Mouse (Mus musculus): ENCODE measurements at regions not wholly inside any gene's neighbourhood (a gene's known extent, or its start where the extent isn't known, plus 50 kb on each side); places are given as distances from the start of the nearest gene placed in this dataset.

DNA sequence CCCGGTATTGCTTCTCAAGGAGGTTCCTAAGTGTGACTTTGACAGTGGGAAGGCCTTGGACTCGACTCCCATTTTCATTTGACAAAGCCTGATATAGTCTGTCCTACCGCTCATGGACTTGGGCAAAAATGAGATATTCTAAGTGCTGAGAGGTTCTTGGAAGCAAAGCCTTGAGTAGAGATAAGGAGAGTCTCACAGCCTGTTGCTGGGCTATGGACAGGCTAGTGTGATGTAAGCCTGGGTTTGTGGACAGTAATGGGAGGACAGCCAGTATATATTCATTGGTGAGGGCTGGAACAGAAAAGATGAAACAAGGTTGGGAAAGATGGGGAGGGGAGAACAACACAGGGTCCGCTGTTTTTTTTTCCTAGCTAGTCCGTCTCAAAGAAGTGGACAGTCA lies 228.0 kb downstream of the Wdr11 start:
- DNase-seq: no peak

DNA sequence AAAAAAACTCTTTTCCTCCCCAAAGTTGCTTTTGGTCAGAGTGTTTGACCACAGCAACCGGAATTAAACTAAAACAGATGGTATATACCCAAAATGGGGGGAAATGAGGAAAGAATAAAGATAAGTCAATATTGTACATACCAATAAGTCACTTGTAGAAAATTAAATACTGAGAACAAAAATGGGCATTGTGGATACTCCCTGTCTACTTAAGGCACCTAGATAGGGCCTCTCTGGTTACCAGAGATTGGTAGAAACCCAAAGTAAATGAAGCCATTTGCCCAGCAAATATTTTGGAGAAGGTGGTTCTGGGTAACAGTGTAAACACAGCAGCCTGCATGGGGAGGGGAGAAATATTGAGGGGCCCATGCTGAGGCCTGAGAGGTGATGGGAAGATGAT lies 237.3 kb downstream of the Wdr11 start:
- DNase-seq: no peak

DNA sequence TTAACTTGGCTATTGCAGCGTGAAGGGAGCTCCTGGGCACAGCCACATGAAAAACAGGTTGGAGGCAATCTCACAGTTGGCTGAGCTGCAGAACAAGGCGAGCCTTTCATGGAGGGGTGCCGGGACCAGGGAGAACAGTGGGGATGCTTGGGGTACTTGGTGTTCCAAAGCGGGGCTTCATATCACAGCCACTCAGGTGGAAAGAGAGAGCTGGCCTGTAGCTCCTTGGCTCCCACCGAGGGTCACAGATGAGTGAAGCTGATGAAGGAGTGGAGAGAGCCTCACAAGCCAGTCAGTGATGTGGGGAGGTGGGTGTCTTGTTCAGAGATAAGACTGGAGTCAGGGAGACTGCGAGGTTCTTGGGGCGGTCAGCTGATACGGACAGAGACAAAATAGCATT lies 241.2 kb downstream of the Wdr11 start:
- no peak for DNase-seq

DNA sequence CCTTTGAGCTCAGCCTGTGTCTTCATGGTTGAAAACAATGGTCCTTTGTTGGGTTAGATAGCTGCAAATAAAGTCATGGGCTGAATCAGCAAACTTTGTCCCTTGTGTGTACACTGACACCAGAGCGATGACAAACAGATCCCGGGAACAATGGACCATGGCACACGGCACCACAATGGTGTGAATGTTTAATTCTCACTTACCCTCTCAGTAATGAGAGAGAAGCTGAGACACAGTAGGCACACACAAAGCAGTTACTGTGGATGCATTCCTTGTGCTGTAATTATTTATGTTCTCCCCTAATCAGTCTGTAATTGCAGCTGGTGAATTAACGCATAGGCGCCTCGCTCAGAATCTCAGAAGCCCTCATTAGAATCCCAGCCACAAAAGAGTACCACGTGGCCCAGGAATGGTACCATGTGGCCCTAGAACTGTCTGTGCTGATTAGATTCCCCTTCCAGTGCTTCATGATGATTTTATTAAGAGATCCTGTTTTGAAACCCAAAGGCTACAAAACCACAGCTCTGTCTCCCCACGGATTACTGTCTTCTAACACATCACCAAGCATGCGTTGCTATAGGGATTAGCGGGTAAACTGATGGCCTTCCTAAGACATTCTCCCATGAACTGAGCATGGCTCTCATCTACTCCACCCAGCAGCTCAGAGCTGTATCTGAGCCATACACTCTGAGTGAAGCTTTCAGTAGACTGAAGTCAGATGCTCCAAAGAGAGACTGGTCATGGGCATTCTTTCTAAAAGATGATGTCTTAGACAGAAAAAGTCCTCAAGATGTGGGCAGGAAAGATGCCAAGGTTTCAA lies 250.8 kb downstream of the Wdr11 start:
- DNase-seq: no peak

DNA sequence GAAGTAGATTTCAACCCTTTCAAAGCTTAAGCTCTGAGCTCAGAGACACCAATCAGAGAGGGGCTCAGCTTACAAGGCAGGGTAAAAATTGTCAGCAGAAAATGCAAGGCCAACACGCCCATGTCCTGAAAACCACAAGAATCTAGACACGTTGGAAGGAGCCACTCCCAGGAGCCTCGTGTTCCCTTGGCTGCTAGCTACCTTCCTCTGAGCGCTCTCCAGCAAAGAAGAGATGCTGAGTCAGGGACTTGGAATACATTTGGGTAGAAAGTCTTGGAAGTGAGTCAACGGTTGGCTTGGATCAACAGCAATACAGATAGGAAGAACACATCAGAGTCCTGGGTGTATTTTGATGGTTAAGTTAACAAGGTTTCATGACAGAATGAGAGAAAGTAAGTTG lies 255.5 kb downstream of the Wdr11 start:
- no peak for DNase-seq

DNA sequence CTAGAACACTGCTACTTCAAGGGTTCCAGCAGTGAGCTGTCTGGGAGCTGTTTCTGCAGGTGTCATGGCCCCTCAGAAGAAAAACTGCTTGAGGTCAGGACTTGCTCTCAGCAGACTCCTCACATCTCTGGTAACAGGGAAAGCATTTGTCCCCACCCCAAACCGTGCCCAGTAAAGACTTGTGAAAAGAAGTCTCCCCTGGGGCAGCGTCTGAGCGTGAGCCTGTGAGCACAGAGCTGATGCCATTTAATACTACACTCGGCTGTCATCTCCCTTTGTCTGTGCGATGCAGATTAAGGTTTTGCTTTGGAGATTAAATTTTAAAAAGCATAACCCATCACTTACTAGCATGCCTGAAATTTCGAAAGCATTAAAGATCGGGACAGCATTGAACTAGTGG lies 261.9 kb downstream of the Wdr11 start:
- DNase-seq: no peak

DNA sequence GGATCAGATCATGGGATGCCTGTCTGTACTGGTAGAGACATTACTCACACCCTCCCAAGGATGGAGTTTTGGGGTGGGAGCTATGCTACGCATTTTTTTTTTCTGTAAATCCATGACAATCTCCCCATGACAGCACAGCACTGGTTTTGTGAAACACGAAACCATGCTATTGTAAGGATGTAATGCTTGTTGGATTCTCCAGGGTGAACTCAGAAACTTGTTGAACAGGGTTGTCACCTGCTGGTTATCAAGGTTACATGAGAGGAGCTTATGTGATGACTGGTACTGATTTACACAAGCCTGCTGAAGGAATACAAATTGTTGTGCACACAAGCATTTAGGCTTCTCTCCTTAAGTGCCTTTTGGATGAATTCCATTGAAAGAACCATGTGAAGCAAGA lies 263.3 kb downstream of the Wdr11 start:
- DNase-seq: no peak

DNA sequence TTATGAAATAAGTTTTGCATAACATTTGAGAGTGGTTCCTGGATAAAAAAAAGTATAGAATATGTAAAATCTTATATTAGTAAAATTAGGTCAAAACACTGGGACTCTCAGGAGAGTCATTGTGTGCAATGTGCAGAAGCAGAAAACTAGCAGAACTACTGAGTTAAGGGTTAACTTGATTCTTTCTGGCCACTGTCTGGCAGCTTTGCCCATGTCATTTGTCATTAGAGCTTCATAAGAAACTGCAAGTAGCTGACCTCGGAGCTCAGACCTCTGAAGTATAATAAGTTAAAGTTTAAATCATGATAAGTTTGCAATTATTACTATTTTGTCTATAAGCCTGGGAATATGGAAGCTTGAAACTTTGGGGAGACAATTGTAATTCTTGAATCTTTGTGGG lies 271.3 kb downstream of the Wdr11 start:
- no peak for DNase-seq

DNA sequence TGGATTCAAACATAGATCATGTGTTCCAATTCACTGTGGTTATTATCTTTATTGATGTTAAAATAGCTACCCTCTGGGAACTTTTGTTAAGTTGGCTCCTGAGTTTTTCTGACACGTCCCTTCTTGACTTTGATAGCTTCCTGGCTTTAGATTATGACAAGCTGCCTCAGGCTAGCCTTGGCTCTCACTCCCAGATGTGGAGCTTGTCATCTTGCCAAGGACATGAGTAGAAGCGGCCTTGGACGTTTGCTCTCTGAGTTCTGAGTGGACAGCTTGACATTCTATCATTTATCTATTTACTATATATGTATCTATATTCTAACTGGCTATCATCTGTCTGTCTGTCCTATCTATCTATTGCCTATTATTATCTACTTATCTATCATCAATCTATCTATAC lies 273.9 kb downstream of the Wdr11 start:
- no peak for DNase-seq

DNA sequence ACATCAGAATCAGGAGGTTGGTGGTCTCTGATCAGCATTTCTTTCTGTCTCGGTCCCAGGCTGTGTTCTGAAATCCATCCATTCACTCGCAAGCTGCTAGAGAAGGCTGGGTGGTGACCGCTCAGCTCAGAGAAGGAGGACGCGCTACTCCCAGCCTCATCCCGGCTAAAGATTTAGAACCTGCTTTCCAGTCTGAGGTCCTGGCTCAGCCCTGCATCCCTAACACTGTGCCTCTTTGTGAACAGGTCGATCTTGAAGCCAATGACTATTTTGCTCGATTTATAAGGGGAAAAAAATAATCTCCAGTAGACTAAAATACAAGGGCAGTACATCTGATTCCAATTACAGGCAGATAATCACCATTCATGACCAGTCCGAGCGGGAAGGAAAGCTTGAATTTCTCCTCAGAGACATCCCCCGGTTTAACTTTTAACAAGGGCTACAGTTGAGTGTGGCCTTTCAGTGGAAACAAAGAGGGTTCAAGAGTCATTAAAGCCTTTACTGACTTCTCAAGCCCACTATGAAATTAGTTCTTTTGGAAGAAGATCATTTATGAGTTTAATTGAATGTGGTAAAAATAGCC lies 280.6 kb downstream of the Wdr11 start:
- no peak for DNase-seq

DNA sequence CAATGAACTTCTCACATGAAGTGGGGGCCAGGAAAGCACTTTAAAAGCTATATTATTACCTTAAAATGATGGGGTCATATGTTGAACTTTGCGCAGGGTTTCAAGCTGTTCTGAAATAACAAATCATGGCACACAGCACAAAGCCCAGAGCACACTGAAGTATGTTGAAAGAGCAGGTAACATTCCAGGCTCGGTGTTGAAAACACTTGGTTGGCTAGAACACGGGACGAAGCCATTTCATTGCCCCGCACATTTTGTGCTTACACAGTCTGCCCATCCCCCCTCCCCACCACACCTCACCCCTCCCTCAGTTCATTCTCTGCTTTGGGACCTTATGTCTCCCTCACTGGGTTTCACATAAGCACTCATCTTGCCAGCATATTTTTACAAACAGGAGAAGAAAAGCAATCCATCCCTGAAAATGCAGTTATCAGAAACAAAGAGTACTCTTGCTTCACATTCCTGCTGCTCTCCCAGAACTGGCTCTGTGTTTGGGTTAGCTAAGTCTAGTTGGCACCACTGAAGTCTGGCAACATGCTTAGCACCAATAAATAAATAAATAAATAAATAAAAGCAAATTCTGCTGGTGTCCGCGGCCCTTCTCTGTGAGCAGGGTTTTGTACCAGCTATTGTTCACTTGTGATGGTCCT lies 284.7 kb downstream of the Wdr11 start:
- DNase-seq: no peak

DNA sequence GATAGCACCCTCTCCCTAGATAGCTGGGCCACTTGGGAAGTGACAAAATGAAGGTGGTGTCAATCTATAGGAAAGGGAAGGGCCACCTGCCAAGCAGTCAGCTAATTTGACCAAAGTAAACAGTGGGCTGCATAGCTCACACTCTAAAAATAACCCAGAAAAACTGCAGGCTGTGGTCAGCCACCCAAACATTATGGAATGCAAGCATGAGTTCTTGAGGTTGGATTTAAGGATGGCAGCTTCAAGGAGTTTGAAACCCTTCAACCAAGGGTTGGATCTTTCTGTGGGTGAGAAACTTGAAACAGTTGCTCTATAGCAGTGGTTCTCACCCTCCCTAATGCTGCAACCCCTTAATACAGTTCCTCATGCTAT lies 285.2 kb downstream of the Wdr11 start:
- no peak for DNase-seq

DNA sequence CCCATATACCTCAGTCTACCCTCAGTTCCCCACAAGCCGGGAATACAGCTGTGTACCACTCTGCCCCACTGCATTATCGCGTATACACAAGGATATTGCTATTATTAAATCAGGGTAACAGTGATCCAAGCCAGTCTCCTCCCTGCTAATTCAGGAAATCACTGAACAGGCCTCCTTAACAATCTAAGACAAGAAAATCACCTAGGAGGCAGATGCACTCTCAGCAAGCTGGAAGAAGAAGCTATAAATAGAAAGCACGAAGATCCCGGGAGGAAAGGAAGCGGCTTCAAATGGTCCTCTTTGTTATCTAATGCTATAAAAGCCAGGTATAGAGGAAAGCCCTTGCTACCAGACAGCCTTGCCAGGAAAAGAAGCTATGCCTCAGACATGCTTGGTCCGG lies 304.6 kb downstream of the Wdr11 start:
- no peak for DNase-seq

DNA sequence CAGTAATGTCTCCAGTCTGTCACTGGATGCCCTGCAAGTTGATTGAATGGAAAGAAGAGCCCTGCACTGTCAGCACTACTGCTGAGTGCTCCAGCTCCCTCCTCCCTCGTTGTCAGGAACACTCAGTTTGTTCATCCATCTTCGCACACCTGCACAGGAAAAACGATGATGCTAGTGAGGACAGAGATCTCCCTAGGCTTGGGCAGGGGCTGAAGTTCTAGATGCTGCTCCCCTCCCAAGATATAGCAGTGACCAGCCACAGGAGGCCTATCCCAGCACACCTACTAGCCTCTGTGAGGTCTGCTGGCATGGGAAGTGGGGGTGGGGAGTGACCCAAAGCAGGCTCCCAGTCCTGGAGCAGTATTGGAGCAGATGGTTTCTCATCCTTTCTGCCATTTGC lies 305.8 kb downstream of the Wdr11 start:
- DNase-seq: no peak

DNA sequence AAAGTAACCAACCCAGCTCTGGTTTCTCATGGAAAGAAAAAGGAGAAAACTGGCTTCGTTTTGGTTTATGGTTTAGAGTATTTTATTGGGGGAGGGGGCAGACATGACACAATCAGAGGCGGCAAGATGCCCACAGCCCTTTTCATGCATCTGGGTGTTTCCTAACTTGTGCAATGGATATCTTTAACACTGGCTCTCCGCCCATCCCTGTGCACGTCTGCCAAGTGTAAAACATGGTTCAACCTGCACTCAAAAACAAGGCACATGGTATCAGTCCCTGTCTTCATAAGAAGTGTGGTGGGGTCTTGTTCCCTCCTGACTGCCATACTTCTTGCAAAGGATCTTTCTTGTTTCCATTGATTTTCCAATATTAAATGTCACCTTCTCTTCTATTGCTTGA lies 310.6 kb downstream of the Wdr11 start:
- no peak for DNase-seq

DNA sequence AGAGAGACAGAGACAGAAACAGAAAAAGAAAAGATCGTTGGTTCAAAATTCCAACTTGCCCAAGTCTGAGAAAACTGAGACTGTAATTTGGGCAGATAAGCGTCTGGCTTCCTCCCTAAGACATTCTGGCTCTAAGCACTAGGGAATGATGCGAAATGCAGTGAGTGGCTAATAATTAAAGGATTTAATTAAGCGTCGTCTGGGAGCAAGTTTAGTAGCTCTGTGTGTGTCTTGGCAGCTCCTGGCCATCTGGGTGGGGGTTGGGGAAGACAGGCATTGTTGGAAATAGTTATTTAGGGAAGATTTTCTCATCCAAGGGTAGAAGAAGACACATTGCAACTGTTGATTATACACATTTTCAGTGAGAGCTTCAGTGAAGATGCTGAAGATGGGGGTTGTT lies 311.5 kb downstream of the Wdr11 start:
- DNase-seq: no peak

DNA sequence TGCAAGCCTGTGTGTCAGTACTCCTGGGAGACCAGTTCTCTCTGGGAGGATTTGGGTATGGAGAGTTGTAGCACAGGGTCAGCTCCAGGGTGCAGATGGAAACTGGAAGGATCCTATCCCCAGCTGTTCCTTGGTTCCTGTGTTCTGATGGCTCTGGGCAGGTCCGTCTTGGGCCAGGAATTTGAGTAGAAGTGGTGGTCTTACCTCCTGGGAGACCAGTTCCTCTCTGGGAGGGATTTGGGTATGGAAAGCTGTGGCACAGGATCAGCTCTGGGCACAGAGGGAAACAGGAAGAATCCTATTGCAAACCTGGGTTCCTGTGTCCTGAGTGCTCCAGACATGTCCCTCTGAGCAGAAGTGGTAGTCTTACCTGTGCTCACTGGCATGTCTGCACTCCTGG lies 314.5 kb downstream of the Wdr11 start:
- no peak for DNase-seq

DNA sequence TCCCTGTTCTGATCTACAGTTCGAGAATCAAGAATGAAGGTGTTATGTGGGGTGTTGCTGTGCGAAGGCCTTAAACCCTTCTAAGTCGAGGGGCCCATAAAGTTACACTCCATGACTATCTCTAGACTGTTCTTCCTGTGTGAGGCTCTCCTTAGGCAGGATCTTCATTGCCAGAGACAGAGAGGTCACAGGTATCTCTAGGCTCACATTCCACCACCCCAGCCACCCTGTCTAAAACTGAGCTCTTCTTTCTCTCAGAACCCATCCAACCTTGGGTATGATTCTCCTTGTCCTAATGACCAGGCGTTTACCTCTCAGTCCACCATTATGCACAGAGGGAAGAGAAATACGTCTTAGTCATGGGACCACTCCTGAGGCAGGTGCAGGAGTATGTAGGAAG lies 317.2 kb downstream of the Wdr11 start:
- no peak for DNase-seq

DNA sequence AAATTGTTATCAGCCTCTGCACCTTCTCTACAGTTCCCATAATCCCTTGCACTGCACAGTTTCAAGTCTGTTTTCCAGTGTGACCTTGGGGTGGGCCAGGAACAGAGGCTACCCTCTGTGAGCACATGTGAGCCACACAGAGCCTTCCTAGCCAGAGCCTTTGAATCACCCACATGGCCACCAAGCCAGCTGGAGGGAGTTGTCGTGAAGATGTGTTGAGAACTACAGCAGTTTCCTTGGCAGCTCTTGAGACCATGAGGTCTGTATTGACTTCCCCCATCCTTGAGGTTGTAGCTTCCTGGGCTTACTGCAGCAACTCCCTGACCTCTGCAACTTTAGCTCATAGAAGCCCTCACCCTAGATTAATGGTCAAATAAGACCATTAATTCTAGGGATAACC lies 318.1 kb downstream of the Wdr11 start:
- DNase-seq: no peak

DNA sequence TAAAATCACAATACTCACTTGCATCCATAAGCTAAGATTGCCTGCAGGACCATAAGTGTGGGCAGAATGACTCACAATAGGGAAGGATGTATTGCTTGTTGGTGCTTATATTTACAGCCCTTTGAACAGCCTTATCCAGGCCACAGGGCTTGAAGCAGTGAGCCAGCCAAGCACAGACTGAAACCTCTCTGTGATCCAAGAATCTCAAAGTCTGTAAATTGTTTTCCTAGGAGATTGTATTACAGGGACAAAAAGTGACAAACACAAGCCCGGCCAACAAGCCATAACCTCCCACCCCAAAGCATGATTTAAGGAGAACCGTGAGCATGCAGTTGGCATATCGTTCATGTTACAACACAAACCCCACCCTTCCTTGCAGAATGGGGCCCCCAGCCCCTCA lies 319.2 kb downstream of the Wdr11 start:
- DNase-seq: no peak

DNA sequence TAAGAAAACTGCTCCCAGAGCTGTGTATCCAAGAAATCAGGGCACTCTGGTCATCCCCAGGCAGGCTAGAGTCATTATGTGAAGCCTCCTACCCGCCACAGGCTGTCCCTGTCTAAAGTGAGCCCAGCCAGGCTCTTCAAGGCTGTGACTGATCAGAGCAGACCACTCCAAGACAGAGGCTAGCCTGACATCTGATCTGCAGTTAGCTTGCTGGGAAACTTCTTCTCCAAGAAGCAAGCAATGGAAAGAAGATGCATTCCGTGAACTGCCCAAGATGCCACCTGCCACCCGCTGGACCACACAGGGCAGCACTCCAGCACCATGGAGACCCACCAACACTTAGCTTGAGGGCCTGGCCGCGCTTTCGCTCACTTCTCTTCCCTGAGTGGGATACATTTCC lies 323.2 kb downstream of the Wdr11 start:
- no peak for DNase-seq

DNA sequence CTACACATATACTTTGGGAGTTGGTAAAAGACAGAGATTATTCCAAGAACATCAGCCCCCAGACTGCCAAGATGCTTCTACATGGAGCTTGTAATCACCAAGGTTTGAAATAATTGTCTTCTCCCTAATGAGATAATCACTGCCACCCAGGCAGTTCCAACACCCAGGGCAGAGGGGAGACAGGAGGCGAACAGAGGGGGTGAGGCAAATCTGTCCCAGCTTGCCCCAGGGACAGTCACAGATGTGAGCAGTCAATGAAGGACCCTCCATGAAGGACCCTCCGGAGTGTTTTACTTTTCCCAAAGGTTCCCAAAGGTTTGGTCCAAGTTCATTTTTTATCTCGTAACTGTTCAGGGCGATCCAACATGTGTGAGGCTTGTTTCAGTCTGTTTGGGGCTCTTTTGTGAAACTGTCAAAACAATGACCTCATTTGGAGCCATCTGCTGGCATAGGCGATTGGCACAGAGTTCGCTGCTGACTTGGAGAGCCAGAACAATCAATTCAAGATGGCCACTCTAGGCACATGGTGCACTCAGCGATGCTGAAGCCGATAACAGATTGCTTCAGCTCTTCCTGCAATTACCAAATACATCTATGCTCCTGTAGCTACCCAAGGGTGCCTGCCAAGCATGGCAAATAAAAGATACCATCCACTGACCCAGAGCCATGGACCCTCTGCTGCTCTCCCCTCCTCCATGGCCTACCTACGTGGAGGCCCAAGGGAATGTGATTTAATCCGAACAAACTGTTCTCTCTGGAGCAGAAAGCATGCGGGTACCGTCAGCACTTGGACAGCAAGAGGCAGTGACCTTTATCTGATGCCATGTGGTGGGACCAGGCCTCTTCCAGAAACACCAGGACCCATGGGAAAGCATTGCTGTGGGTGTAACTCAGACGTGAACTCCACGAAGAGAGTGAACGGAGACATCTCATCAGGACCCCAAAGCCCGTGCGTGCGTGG lies 326.9 kb downstream of the Wdr11 start:
- DNase-seq: peak; percentile 9

DNA sequence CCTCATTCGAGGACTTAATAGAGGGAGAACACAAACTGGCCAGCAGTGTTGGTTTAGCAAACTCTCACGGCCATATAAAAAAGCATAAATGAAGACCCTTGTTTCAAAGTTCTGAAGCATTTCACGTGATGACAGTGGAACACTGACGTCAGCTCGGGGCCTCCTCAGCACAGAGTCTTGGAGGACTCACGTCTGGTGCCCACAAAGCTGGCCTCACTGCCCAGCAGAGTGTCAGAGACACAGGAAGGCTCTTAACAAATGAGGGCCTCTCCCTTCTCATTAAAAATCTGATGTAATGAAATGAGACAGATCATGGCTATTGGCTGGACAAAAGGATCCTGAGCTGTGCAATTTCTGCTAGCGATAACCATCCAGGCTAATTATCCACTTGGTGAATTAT lies 330.6 kb downstream of the Wdr11 start:
- DNase-seq: no peak

Measured in kidney, adult 11 months (tissue).